Mouse (Mus musculus) right cerebral cortex, adult 18-20 months (tissue): ENCODE results near the gene Mapkapk3.

Source experiments
- DNase-seq: peaks from one replicate; pipeline ENCODE4 v3.0.0; 2022; ENCODE audit warnings: mixed read lengths

The Mapkapk3 gene

DNA sequence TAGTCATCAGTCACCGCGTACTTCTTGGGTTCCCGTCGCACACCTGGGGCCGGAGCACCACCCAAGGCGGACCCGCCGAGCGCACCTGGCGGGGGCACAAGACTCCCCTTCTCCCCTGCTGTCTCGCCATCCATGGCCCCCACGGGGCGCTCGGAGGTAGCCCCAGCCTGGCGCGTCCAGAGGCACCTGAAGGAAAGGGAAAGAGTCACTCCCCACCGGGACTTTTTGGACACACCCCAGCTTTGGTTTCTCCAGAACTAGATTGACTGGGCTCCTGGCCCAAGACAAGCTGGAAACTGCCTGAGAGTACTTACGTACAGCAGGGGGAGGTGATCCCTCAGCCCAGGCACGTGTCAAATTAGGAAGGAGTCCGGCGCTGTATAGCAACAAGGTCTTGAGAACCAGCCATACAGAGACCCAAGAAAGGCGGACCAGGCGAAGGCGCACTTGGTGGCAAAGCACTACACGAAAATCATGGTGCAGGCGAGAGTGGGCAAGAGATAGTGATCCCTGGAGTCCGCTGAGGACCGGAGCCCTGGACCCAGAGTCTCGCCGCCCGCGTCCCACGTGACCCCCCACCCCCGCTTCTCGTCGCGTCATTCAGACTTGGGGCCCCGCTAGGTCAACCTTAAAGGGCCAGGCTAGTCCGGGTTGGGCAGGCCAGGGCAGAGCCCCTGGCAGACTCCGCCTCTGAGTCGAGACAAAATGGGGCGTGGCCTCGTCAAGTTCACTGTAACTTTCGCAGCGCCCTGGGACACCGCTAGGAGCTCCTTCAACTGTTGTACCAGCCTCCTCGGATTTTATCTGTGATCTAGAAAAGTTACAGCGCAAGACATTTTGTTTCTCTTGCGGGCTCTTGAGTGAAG is at the start of gene Mapkapk3:
Mapkapk3 (minus strand) TSS at position 667 of the 866 bp plus-strand sequence.
- DNase-seq, result peak; percentile 55

GRCm38 (mm10) chr9:107338172-107338883 is 48.7 kb upstream of the Mapkapk3 start, which contains the start of gene Hemk1:
TSS of gene Hemk1 (minus strand) at chr9:107338350.
- peak; percentile 85 for DNase-seq

DNA sequence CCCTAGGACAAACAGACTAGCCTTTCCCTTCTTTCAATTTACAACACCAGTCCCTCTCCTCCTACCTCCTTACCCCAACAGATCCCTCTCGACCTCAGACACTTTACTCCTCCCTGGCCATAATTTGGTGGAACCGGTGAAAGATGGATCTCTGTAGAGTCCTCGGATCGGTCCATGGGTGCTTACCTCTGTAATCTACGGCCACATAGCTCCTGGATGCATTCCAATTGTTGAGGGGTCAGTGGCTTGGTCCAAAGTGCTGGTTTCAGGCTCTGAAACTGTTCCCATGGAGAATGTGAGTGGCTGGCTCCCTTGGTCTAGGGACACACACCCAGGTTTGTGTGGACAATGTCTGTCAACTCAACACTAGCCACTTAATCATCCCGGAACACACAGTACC is 46.7 kb upstream of the Mapkapk3 start:
- no peak for DNase-seq

- peak; percentile 67 for DNase-seq
Measured at GRCm38 (mm10) chr9:107335909-107336308, 46.2 kb upstream of the Mapkapk3 start.

- no peak for DNase-seq
Measured at GRCm38 (mm10) chr9:107335046-107335445, 45.4 kb upstream of the Mapkapk3 start.

GRCm38 (mm10) chr9:107334356-107334755 is 44.7 kb upstream of the Mapkapk3 start:
- no peak for DNase-seq

- no peak for DNase-seq
Measured at GRCm38 (mm10) chr9:107333686-107334085, 44.0 kb upstream of the Mapkapk3 start.

DNA sequence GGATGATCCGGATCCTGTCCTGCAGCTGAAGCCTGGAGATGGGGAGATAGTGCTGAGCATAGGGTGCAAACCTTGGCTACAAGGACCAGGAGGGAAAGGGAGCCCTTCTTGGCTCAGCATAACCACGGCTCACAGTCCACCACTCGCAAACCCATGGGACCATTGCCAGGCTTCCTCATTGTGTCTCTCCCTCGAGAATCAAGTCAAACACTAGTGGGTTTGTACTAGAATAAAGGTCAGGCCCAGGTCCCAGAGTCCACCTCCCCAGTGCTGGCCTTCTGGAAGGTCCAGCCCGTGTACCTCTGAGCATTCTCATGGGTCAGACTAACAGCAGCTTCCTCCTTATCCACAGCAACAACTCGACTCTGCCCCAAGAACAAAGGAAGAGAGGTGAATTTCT is 41.1 kb upstream of the Mapkapk3 start:
- no peak for DNase-seq

DNA sequence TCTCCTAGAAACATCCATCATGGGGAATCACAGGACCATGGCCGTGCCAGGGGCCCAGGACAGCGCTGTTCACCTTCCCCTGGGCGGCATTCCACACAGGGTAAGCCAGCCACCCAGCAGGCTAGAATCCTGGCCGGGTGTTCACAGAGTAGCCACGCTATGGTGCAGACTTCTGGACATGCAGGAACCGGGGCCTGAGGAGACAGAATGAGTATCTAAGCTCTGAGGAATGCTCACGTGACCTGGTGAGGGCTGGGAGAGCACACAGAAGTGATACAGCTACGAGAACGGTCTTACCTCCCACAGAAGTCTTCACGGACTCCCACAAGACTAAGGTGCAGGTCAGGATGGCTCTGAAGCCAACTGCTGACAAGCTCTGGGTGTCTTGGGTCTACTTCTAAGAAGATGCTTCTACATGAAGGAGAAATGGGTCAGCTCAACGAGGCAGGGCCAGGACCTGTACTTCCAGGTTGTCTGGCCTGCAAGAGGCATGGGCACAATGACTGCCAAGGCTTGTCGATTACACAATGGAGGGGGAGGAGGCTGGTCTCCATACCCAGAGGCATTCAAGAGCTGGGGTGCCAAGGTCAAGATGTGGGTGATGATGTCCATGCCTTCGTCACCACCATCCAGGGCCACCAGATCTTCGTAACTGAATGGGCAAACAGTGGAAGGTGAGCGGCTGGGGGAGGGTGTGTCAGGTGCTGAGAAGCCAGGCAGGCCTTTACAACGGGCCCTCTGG is 38.4 kb upstream of the Mapkapk3 start:
- DNase-seq, result no peak

GRCm38 (mm10) chr9:107325904-107326303 is 36.2 kb upstream of the Mapkapk3 start:
- DNase-seq, result no peak

- DNase-seq, result no peak
Measured at GRCm38 (mm10) chr9:107324799-107325561, 35.3 kb upstream of the Mapkapk3 start.

DNA sequence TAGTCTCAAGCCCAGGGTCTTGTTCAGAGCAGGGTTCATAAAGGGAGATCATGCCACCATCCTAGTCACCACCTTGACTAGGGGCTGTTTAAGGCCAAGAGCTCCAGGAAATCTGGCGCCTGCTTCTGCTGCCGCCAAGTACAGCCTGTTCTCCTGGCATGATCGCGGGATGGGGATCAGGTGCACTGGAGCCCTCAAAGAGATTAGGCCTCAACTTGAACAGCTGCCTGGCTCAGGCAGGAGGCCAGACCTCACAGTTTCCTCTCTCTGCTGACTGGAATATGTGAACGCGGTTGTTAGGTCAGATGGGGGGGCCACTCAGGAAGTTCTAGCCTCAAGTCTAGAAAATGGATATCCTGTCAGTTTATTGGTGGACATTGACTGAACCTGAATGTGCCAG is 33.9 kb upstream of the Mapkapk3 start:
- no peak for DNase-seq

- no peak for DNase-seq
Measured at GRCm38 (mm10) chr9:107322461-107323050, 32.9 kb upstream of the Mapkapk3 start.

- DNase-seq, result no peak
Measured at GRCm38 (mm10) chr9:107315791-107316190, 26.1 kb upstream of the Mapkapk3 start.

- no peak for DNase-seq
Measured at GRCm38 (mm10) chr9:107313926-107314325, 24.2 kb upstream of the Mapkapk3 start.

DNA sequence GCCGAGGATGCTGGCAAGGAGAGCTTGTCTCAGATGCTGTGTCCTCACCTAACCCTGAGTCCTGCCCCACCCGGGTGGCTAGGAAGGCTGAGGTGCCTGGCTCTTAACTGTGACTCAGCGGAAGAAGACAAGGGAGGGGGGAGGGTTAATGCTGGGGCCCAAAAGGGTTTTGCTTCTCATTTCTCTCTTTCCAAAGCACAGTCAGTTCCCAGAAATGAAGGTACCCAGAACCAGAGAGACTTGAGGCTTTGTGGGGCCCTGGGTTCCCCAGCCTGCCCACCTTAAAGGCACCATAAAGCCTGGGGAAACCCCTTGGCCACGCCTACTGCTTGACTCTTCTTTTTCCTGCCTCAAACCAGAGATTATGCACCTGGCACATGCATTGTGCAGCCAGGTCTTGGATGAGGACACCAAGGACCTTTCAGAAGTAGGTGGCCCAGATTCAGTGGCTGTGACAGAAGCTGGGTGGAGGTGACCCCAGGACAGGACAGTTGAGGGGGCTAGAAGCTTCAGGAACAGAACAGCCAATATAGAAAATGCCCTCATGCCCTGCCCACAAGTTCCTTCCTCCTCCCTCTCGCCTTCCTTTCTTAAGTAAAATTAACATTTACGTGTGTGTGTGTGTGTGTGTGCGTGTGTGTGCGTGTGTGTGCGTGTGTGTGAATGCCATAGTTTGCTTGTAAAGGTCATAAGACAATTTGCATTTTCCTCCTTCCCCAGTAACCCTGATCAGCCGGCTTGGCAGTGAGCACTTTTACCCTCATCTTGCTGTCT is 23.3 kb upstream of the Mapkapk3 start:
- no peak for DNase-seq

DNA sequence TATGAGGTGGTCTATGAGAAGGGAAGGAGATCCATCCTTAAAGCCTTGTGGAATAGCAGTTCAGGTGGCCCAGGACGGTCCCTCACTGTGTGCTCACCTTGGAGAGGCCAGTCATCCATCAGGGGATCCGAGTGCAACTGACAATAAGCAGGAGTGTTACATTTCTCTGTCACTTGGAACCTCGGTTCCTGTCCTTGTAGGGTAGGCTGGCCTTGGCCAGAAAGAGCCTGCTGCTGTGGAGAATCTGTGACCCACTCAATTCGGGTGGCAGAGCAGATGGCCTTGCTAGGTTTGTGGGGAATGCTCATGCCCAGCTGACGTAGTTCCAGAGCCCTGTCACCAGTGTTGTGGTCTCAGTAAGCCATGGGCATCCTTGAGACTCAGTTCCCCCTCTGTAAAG is 19.9 kb upstream of the Mapkapk3 start:
- DNase-seq, result no peak

GRCm38 (mm10) chr9:107309171-107309570 is 19.5 kb upstream of the Mapkapk3 start:
- no peak for DNase-seq

- no peak for DNase-seq
Measured at GRCm38 (mm10) chr9:107308346-107309000, 18.8 kb upstream of the Mapkapk3 start.

DNA sequence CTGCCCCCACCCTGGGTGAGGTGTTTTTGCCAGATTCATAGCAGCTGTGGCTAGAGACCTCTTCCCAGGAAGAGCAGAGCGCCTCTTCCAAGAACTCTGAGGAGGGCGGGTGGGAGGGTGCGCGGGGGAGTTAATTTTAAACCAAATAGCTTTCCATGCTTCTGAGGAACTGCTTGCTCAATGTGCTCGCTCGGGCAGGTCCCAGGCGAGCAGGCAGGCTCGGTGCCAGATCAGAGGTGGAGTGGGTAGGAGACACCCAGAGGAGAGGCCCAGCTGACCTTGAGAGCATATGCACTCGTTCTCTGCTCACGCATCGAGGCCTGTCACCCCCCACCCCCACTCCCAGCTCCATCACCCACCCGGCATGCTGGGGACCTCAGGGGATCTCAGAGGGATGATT is 18.2 kb upstream of the Mapkapk3 start:
- peak; percentile 67 for DNase-seq
